ENCODE assay signal across 15 mouse cellular contexts in genomic region chr13:95634451-95634850, GRCm38 (mm10). TPM values are rescaled to one million over a fixed set of nuclear protein-coding genes. Genes with fewer than 3 reads are reported as not detected.
A peak's percentile ranks its signal among the peaks of the same experiment; 100 is the strongest.
DNase-seq lines count a peak whose midpoint lies in the region; ATAC-seq and TF ChIP-seq lines count a peak whose summit lies in the region.
"Had no signal": no experiment of that assay in that cellular context is flagged by ENCODE, and none has a peak within 500 bp of the region (broad histone marks: within the 10 kb centered on the region; RNA-seq: fewer than 3 reads in every experiment).

No protein-coding gene starts in this region.

- DNase-seq in heart, adult 2 months: no peak
- no peak for DNase-seq in heart, postnatal 14 days
- peak; percentile 25 for DNase-seq in kidney, postnatal 0 days (ENCODE audit: low spot score)
- no peak for DNase-seq in kidney, adult 11 months
- DNase-seq in retina, embryonic 14.5 days (ENCODE audit: low spot score): no peak
- DNase-seq in forebrain, embryonic 10.5 days (ENCODE audit: extremely low spot score, low spot score): no peak
- DNase-seq: adrenal gland, postnatal 36 days; retina, postnatal 1 day had no signal

- H3K27ac ChIP-seq in heart, adult 2 months: peak overlapping the region; percentile 72
- H3K27ac ChIP-seq in kidney, postnatal 0 days: peak overlapping the region; percentile 47; the same call in 1 of the 2 replicates
- H3K27ac ChIP-seq in brown adipose tissue, adult 24 weeks (replicated peaks; ENCODE audit: low read depth, low read length): peak overlapping the region; percentile 82
- H3K27ac ChIP-seq in forebrain, embryonic 10.5 days: no peak overlapping the region
- H3K27ac ChIP-seq: layer of hippocampus, adult 2 months; liver, embryonic 15.5 days; midbrain, embryonic 13.5 days had no signal

- intact Hi-C loops in heart, adult 2 months (cut with DNase I): loop anchor here (2.0 kb wide), 1 partner anchor 16 kb away; the partner anchor contains the start of gene F2r
- intact Hi-C loops in heart, postnatal 14 days (cut with DNase I): no loop called here

- H3K36me3 ChIP-seq in heart, adult 2 months (ENCODE audit: control insufficient read depth, insufficient read depth, low read length): no peaks in the 10 kb centered on the region
- H3K36me3 ChIP-seq in kidney, postnatal 0 days (ENCODE audit: insufficient read depth, low read length): no peaks in the 10 kb centered on the region
- H3K36me3 ChIP-seq in forebrain, embryonic 10.5 days (replicated peaks): peaks cover 43% of the 10 kb centered on the region

- 25% methylated on average over 2 of the region's 2 CpGs for WGBS in heart, adult 2 months
- WGBS in kidney, postnatal 0 days: 25% methylated on average over 2 of the region's 2 CpGs
- 61% methylated on average over 2 of the region's 2 CpGs for WGBS in forebrain, embryonic 10.5 days

- H3K4me2 ChIP-seq in kidney, postnatal 0 days (ENCODE audit: low read length): no peak overlapping the region
- H3K4me2 ChIP-seq: liver, embryonic 15.5 days; midbrain, embryonic 13.5 days had no signal

- no peak for TF ChIP-seq POLR2A in heart, adult 2 months (IDR thresholded peaks at IDR 0.05; ENCODE audit: insufficient read depth, low read depth, low read length)

- no peaks in the 10 kb centered on the region for H3K27me3 ChIP-seq in heart, adult 2 months (ENCODE audit: control insufficient read depth, insufficient read depth, low read length)
- H3K27me3 ChIP-seq in kidney, postnatal 0 days (ENCODE audit: insufficient read depth, low read length): no peaks in the 10 kb centered on the region
- no peaks in the 10 kb centered on the region for H3K27me3 ChIP-seq in forebrain, embryonic 10.5 days (ENCODE audit: poor library complexity, severe bottlenecking)
- H3K27me3 ChIP-seq: liver, embryonic 15.5 days; midbrain, embryonic 13.5 days had no signal

- no peak overlapping the region for H3K9ac ChIP-seq in heart, adult 2 months (ENCODE audit: low read depth, low read length)
- H3K9ac ChIP-seq in kidney, postnatal 0 days (ENCODE audit: low read depth, low read length): no peak overlapping the region
- H3K9ac ChIP-seq: liver, embryonic 15.5 days; midbrain, embryonic 13.5 days had no signal

- no peak for TF ChIP-seq CTCF in heart, adult 2 months (IDR thresholded peaks at IDR 0.05)
- TF ChIP-seq CTCF in kidney, postnatal 0 days (IDR thresholded peaks at IDR 0.05; ENCODE audit: low read depth): no peak

- ATAC-seq in kidney, postnatal 0 days (replicated peaks; ENCODE audit: low FRiP score, low read depth): no peak
- peak; percentile 43 for ATAC-seq in megakaryocyte-erythroid progenitor cell, adult 5-6 weeks (replicated peaks; ENCODE audit: low FRiP score, low TSS enrichment, poor library complexity, severe bottlenecking)
- ATAC-seq: midbrain, embryonic 13.5 days had no signal

- peak overlapping the region; percentile 11 for H3K4me3 ChIP-seq in heart, adult 2 months
- H3K4me3 ChIP-seq in kidney, postnatal 0 days (replicated peaks; ENCODE audit: low read depth, low read length): no peak overlapping the region
- peak overlapping the region; percentile 37 for H3K4me3 ChIP-seq in brown adipose tissue, adult 24 weeks (ENCODE audit: insufficient read depth, low read depth, low read length)
- no peak overlapping the region for H3K4me3 ChIP-seq in forebrain, embryonic 10.5 days
- H3K4me3 ChIP-seq: erythroblast, embryonic 14.5 days; layer of hippocampus, adult 2 months; liver, embryonic 15.5 days; midbrain, embryonic 13.5 days had no signal

- no peaks in the 10 kb centered on the region for H3K9me3 ChIP-seq in kidney, postnatal 0 days (replicated peaks; ENCODE audit: low read length)
- H3K9me3 ChIP-seq in forebrain, embryonic 10.5 days: no peaks in the 10 kb centered on the region
- H3K9me3 ChIP-seq: G1E; liver, embryonic 15.5 days; midbrain, embryonic 13.5 days had no signal

- no peak for TF ChIP-seq EP300 in heart, adult 2 months (IDR thresholded peaks at IDR 0.05; ENCODE audit: insufficient read depth, low read depth, low read length)

- peaks cover 6% of the 10 kb centered on the region for H3K4me1 ChIP-seq in heart, adult 2 months (ENCODE audit: control insufficient read depth, insufficient read depth, low read length)
- H3K4me1 ChIP-seq in kidney, postnatal 0 days (replicated peaks; ENCODE audit: insufficient read depth, low read length): 0 out of 2 replicates have a peak, but pooled peaks cover 3% of the 10 kb centered on the region
- peaks cover 6% of the 10 kb centered on the region; the same call in 1 of the 2 replicates for H3K4me1 ChIP-seq in brown adipose tissue, adult 24 weeks (ENCODE audit: control insufficient read depth, insufficient read depth, insufficient read length, low read length)
- H3K4me1 ChIP-seq in forebrain, embryonic 10.5 days: peaks cover 16% of the 10 kb centered on the region

- H3K79me2 ChIP-seq in heart, adult 2 months (replicated peaks; ENCODE audit: control insufficient read depth, insufficient read depth, low read length): no peaks in the 10 kb centered on the region

RNA-seq across cellular contexts. Expression of gene F2r, which starts 16.2 kb away (rescaled TPM):
- 10 to 100 TPM; 23.6 to 23.8 TPM for total RNA-seq in heart, adult 2 months (2021)
- polyA plus RNA-seq in heart, adult 2 months (2012; rRNA removed): 19.3 and 20.4 TPM in 2 replicates
- total RNA-seq in heart, postnatal 14 days (2021): 10 to 100 TPM; 27.9 to 30.4 TPM
- 85.6 and 104 TPM in 2 replicates for polyA plus RNA-seq in kidney, postnatal 0 days (2015; fragmentation: Nextera tagmentation; extraction: Ambion mirVana)
- 5.7 and 10.9 TPM in 2 replicates for polyA plus RNA-seq in brown adipose tissue, adult 24 weeks (2012; ENCODE audit: insufficient read depth, insufficient read length, missing spikeins)
- total RNA-seq in megakaryocyte-erythroid progenitor cell, adult 5-6 weeks (2014; fragmentation: Nextera tagmentation): 25.5 and 37.9 TPM in 2 replicates
- total RNA-seq in megakaryocyte-erythroid progenitor cell, adult 5-6 weeks (2017): 41.8 and 85.3 TPM in 2 replicates
- polyA plus RNA-seq in forebrain, embryonic 10.5 days (2016; fragmentation: Nextera tagmentation; extraction: Ambion mirVana): 106 and 110 TPM in 2 replicates
- total RNA-seq: G1E had no signal

Comparison
In these comparisons a context has a peak if more than half of its experiments do, and no peak if none do; other contexts are left out.
1. H3K4me3 ChIP-seq: peak in heart, adult 2 months (single experiment) and brown adipose tissue, adult 24 weeks (single experiment); none in kidney, postnatal 0 days (single experiment) and forebrain, embryonic 10.5 days (single experiment).